Mouse (Mus musculus) liver, adult 2 months (tissue): ENCODE data around the gene Castor1. TPM values are rescaled to one million over a fixed set of nuclear protein-coding genes. Genes with fewer than 3 reads are reported as not detected.
A peak's percentile ranks its signal among the peaks of the same experiment; 100 is the strongest.
"Not testable (repeated sequence)": the region's sequence is repeated elsewhere in the genome, so short reads cannot be mapped to it uniquely, and the experiment has no call there.

Experiments
- DNase-seq: peaks from one replicate; pipeline ENCODE4 v3.0.0-alpha.2; 2011; ENCODE audit warnings: low read depth, low spot score; ENCODE audit errors: extremely low read depth
- H3K27ac ChIP-seq: fragments of 200-500 bp; replicated peaks from 2 replicates; pipeline ENCODE4 v1.5.1; 2012; ENCODE audit warnings: low read depth, mild to moderate bottlenecking, control low read depth, inconsistent platforms, low read length; ENCODE audit not compliant: insufficient read depth
- H3K27me3 ChIP-seq: fragments of 200-500 bp; 2 replicates; pipeline ENCODE4 v1.6.1; 2012; ENCODE audit warnings: mild to moderate bottlenecking, moderate library complexity, low read length, inconsistent platforms; ENCODE audit not compliant: control insufficient read depth, insufficient read depth
- H3K36me3 ChIP-seq: fragments of 200-500 bp; 2 replicates; pipeline ENCODE4 v1.6.1; 2012; ENCODE audit warnings: low read length, inconsistent platforms; ENCODE audit not compliant: control insufficient read depth, insufficient read depth
- H3K4me1 ChIP-seq: fragments of 200-500 bp; 2 replicates; pipeline ENCODE4 v1.6.1; 2011; ENCODE audit warnings: low read length; ENCODE audit not compliant: control insufficient read depth, insufficient read depth
- H3K4me3 ChIP-seq: fragments of 200-500 bp; 2 replicates; pipeline ENCODE4 v1.5.1; 2011; ENCODE audit warnings: low read depth, mild to moderate bottlenecking, control low read depth, low read length, moderate library complexity; ENCODE audit not compliant: insufficient read depth
- H3K79me2 ChIP-seq: fragments of 200-500 bp; 2 replicates; pipeline ENCODE4 v1.6.1; 2012; ENCODE audit warnings: inconsistent platforms, mild to moderate bottlenecking, low read length, moderate library complexity; ENCODE audit not compliant: control insufficient read depth, insufficient read depth
- H3K9ac ChIP-seq: fragments of 200-500 bp; 2 replicates; pipeline ENCODE4 v1.6.1; 2012; ENCODE audit warnings: low read depth, mild to moderate bottlenecking, control low read depth, inconsistent platforms, low read length
- CTCF ChIP-seq: fragments of 200-500 bp; IDR thresholded peaks from 2 replicates; pipeline ENCODE4 v1.5.1; 2011; ENCODE audit warnings: low read depth, low read length, control low read depth
- POLR2A ChIP-seq: fragments of 200-500 bp; IDR thresholded peaks from 2 replicates; pipeline ENCODE4 v1.6.1; 2011; ENCODE audit warnings: low read length, control low read depth; ENCODE audit not compliant: insufficient read depth; ENCODE audit errors: extremely low read depth
- WGBS: fragments of 180-500 bp; shearing (Covaris S2); methylation state at CpG from one replicate; pipeline ENCODE4 v1.1.7; 2018; 5-methylcytosine and 5-hydroxymethylcytosine counted together
- polyA plus RNA-seq: library from polyadenylated mRNA; depleted of rRNA; stranded (reverse); fragments of >200 nt; gene quantifications from 2 replicates; pipeline ENCODE4 v1.2.3, GENCODE M21; 2012; rRNA removed
- total RNA-seq: library from RNA; depleted of rRNA; stranded (reverse); fragments of >200 nt; gene quantifications from 2 replicates; pipeline ENCODE4 v1.2.3, GENCODE M21; 2014; rRNA removed

Castor1 gene
- total RNA-seq, result 1.4 and 1.7 TPM in 2 replicates
- polyA plus RNA-seq, result 2.3 and 2.5 TPM in 2 replicates

DNA sequence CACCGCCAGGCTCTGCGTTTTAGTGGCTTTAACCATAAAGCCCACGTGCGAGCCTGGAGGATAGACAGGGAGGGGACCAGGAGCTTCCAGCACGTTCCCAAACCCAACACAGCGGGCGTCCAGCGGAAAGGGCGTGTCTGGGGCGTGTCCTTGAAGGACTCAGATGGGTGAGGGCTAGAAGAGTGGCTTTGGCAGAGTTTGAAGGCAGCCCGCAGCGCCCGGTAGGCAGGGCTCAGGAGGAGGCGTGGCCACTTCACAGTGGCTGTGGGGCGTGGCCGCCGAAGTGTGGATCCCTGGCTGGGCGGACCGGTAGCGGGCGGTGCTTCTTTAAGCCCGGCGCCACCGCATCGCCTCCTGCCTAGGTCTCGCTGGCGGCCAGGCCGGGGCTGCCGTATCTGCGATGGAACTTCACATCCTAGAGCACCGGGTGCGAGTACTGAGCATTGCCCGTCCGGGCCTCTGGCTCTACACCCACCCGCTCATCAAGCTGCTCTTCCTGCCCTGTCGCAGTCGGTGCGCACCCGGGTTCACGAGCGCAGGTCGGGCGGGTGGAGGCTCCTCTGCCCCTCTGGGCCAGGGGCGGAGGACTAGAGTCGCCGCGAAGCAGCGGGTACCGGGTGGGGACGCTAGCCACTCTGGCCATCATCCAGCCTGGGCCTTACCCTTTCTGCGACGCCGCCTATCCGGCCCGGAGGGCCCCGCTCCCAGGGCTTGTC, at the start of gene Castor1:
Gene Castor1 (plus strand): TSS at position 312 of the 716 bp plus-strand sequence.
- peak within 1 kb of the TSS; percentile 81 for H3K9ac ChIP-seq
- DNase-seq, result peak; percentile 91
- no peaks in the 10 kb centered on the region for H3K79me2 ChIP-seq
- peak within 1 kb of the TSS; percentile 82 for H3K4me3 ChIP-seq
- H3K27me3 ChIP-seq, result no peaks in the 10 kb centered on the region
- WGBS, result 3% methylated on average over 56 of the region's 56 CpGs
- H3K36me3 ChIP-seq, result peaks cover 3% of the 10 kb centered on the region; the same call in 1 of the 2 replicates
- TF ChIP-seq POLR2A (no peak), CTCF (no peak)
- H3K4me1 ChIP-seq, result peaks cover 2% of the 10 kb centered on the region; the same call in 1 of the 2 replicates
- peak within 1 kb of the TSS; percentile 47 for H3K27ac ChIP-seq

DNA sequence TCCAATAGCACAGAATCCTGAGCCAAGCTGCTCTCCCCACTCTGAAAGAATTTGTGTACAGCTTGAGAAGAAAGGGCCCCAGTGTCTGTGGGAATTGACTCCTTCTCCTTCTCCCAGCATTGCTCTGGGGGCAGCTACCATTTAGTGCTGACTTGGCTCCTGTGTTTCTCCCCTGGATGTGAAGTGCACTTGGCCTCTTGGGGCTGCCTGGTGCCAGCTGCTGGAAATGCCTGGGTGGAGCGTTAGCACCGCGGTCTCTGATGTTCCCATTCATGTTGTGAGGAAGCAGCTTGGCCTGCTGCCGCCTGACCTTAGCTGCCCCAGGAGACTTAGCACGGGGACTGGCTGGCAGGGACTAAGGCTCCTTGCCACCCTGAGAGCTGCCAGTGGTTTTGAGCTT, 43.4 kb upstream of the Castor1 start:
- no peak overlapping the region for H3K9ac ChIP-seq
- H3K4me1 ChIP-seq, result no peaks in the 10 kb centered on the region
- TF ChIP-seq POLR2A (no peak), CTCF (no peak)
- no peak overlapping the region for H3K4me3 ChIP-seq
- WGBS, result 69% methylated on average over 5 of the region's 5 CpGs
- no peaks in the 10 kb centered on the region for H3K27me3 ChIP-seq
- no peak overlapping the region for H3K27ac ChIP-seq
- peaks cover 86% of the 10 kb centered on the region for H3K36me3 ChIP-seq
- no peaks in the 10 kb centered on the region for H3K79me2 ChIP-seq
- DNase-seq, result no peak

DNA sequence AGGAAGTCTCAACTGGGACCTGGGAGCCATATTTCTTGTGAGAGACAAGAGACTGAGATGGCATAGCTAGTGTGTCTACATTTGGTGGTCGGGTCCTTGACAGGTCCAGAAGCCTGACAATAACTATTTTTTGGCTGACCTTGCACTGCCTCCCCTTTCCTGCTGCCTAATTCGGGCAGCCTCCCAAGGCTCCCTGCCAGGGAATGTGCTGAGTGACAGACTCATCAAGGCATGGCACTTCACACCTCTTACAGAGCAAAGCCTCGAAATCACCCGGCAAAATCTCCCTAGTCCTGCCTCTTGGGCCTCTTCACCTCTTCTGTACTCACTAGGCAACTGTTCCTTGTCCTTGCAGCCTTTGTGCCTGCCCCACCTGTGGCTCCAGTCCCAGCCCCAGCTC, 40.3 kb upstream of the Castor1 start:
- Histone ChIP-seq H3K9ac (no peak overlapping the region), H3K27me3 (no peaks in the 10 kb centered on the region), H3K27ac (no peak overlapping the region), H3K36me3 (peaks cover 75% of the 10 kb centered on the region), H3K79me2 (no peaks in the 10 kb centered on the region), H3K4me3 (no peak overlapping the region), H3K4me1 (no peaks in the 10 kb centered on the region)
- no peak for DNase-seq
- TF ChIP-seq POLR2A (no peak), CTCF (no peak)
- 73% methylated on average over 4 of the region's 4 CpGs for WGBS

DNA sequence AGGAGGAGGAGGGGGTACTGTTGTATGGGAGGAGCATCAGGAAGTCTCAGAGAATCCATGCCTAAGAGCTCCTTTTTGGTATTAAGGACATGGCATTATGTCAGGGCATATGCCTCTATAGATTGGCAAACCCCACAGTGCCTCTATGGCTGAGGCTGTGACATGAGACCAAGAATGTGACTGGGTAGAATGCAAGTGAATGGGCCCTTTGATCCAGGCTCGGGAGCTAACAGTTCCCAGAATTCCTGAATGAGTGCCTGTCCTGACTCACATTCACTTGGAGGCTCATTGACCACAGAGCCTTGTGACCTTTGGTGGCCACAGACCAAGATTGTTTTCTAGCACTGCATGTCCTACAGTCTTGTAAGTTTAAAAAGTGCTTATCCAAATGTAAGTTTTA, 36.0 kb upstream of the Castor1 start:
- no peak for TF ChIP-seq CTCF
- no peak for TF ChIP-seq POLR2A
- no peak overlapping the region for H3K4me3 ChIP-seq
- peaks cover 37% of the 10 kb centered on the region; the same call in 1 of the 2 replicates for H3K36me3 ChIP-seq
- no peaks in the 10 kb centered on the region for H3K27me3 ChIP-seq
- no peak overlapping the region for H3K27ac ChIP-seq
- no peaks in the 10 kb centered on the region for H3K4me1 ChIP-seq
- 19% methylated on average over 1 of the region's 1 CpGs for WGBS
- no peak overlapping the region for H3K9ac ChIP-seq
- peaks cover 3% of the 10 kb centered on the region; the same call in 1 of the 2 replicates for H3K79me2 ChIP-seq
- no peak for DNase-seq

DNA sequence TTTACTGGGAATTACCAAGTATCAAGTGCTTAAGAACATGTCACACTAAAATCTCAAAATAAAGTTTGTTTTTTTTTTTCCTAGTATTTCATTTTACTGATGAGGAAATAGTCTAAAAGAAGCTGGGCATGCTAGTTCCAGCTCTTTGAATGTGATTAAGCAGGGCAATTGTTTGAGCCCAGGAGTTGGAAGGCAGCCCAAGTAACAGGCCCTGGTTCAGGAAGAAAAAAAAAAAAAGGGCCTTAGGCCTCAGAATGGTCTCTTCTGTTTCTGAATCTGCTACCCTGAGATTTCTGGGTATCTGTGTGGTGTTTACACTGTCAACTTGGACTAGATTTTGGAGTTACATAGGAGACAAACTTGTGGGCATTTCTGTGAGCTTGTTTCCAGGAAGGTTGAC, 34.5 kb upstream of the Castor1 start:
- no peak for DNase-seq
- Histone ChIP-seq H3K27me3 (no peaks in the 10 kb centered on the region), H3K4me1 (peaks cover 12% of the 10 kb centered on the region), H3K4me3 (no peak overlapping the region), H3K9ac (no peak overlapping the region), H3K27ac (no peak overlapping the region), H3K79me2 (peaks cover 16% of the 10 kb centered on the region; the same call in 1 of the 2 replicates), H3K36me3 (peaks cover 25% of the 10 kb centered on the region; the same call in 1 of the 2 replicates)
- TF ChIP-seq POLR2A (no peak), CTCF (no peak)

DNA sequence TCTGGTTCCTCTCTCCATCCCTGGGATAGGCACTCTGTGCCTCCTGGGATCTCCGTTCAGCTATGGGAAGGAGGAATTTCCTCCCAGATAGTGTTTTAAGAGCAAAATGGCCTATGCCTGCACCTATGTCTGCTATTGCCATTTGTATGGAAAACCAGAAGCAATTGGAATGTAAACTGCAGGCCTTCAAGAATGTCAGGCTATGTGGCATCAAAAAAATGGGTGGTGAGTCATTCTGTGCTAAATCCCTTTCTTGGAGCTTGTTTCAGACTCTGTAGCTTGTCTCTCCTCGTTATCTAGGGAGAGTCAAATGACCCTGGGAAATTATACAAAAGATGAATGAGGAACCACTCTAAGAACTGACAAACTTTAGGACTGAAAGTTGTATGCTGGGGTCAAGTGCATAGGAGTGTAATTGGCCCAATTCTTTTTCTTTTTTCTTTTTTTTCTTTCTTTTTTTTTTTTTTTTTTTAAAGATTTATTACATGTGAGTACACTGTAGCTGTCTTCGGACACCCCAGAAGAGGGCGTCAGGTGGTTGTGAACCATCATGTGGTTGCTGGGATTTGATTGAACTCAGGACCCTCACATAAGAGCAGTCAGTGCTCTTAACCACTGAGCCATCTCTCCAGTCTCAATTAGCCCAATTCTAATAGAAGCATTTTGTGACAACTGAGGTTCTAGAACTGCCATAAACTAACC, 33.6 kb upstream of the Castor1 start:
- Histone ChIP-seq H3K27me3 (no peaks in the 10 kb centered on the region), H3K27ac (no peak overlapping the region), H3K36me3 (peaks cover 18% of the 10 kb centered on the region; the same call in 1 of the 2 replicates), H3K4me3 (no peak overlapping the region), H3K79me2 (peaks cover 16% of the 10 kb centered on the region; the same call in 1 of the 2 replicates), H3K4me1 (peaks cover 16% of the 10 kb centered on the region), H3K9ac (no peak overlapping the region)
- DNase-seq, result no peak
- no peak for TF ChIP-seq POLR2A
- TF ChIP-seq CTCF, result 0 out of 2 replicates have a peak, but pooled peaks have one; percentile 9
- WGBS, result 75% methylated on average over 4 of the region's 4 CpGs

DNA sequence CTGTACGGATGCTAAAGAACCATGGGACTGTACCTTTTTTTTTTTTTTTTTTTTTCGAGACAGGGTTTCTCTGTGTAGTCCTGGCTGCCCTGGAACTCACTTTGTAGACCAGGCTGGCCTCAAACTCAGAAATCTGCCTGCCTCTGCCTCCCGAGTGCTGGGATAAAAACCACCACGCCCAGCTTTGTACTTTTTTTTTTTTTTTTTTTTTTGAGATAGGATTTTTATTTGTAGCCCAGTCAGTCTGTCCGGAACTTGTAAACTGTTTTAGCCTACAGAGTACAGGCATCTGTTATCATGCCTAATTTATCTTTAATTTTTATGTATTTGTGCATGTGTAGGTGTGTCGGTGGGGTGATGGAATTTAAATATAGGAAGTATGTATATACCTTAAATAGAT, 32.5 kb upstream of the Castor1 start:
- WGBS, result 86% methylated on average over 6 of the region's 6 CpGs
- peaks cover 23% of the 10 kb centered on the region for H3K4me1 ChIP-seq
- H3K79me2 ChIP-seq, result peaks cover 23% of the 10 kb centered on the region; the same call in 1 of the 2 replicates
- H3K27ac ChIP-seq, DNase-seq, H3K36me3 ChIP-seq, H3K9ac ChIP-seq, H3K27me3 ChIP-seq, H3K4me3 ChIP-seq: not testable (repeated sequence)
